Mouse (Mus musculus) embryonic fibroblast, embryonic 13.5 days (primary cell): ENCODE data around the gene Cpne5.

Experiments used
- CTCF ChIP-seq: IDR thresholded peaks from 2 replicates; pipeline ENCODE4 v1.5.1; 2011; ENCODE audit warnings: mild to moderate bottlenecking, control low read depth, low read length, moderate library complexity, borderline replicate concordance; ENCODE audit not compliant: insufficient read depth
- POLR2A ChIP-seq: IDR thresholded peaks from 2 replicates; pipeline ENCODE4 v1.6.1; 2011; ENCODE audit warnings: low read depth, mild to moderate bottlenecking, control low read depth, low read length, moderate library complexity

DNA sequence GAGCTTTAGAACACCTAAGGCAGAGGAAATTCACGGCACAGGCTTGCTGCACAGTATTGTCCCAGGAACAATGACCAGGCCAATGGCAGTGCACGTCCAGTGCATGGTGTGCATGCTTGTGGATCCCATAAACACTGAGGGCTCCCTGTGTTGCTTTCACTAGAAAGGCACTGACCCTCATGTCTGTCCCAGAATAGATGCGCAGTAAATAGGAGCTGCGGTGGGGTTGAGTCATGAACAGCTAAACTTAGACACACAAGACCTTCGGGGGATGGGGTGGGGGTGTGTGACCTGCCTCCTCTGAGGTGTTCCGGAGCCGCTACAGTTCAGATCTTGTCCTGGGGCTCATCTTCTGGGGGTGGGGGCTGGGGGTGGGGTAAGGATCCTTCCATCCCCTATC, 31.9 kb downstream of the Cpne5 start:
- TF ChIP-seq CTCF (no peak), POLR2A (no peak)
